Mouse (Mus musculus) thymus, adult 2 months (tissue): Measurements from ENCODE around the gene Gm20605.

ENCODE experiments used
- CTCF ChIP-seq: fragments of 200-500 bp; IDR thresholded peaks from 2 replicates; pipeline ENCODE4 v1.5.1; 2012; ENCODE audit warnings: mild to moderate bottlenecking, control low read depth, low read length, moderate library complexity, borderline replicate concordance; ENCODE audit not compliant: control insufficient read depth, poor library complexity, insufficient read depth; ENCODE audit errors: extremely low read depth
- POLR2A ChIP-seq: fragments of 200-500 bp; IDR thresholded peaks from 2 replicates; pipeline ENCODE4 v1.6.1; 2012; ENCODE audit warnings: mild to moderate bottlenecking, low read length, control low read depth, moderate library complexity; ENCODE audit not compliant: control insufficient read depth, poor library complexity, insufficient read depth; ENCODE audit errors: extremely low read depth

GRCm38 (mm10) chr5:137613076-137613475 is 15.9 kb upstream of the Gm20605 start:
- no peak for TF ChIP-seq POLR2A
- TF ChIP-seq CTCF = no peak
